Mouse (Mus musculus) brown adipose tissue, adult 24 weeks (tissue): ENCODE data around the gene Hid1. TPM values are rescaled to one million over a fixed set of nuclear protein-coding genes. Genes with fewer than 3 reads are reported as not detected.

Experiments
- H3K27ac ChIP-seq: fragments of 200-500 bp; replicated peaks from 2 replicates; pipeline ENCODE4 v1.5.1; 2012; ENCODE audit warnings: low read depth, mild to moderate bottlenecking, low read length
- H3K4me1 ChIP-seq: fragments of 200-500 bp; 2 replicates; pipeline ENCODE4 v1.6.1; 2012; ENCODE audit warnings: low read length, mixed read lengths; ENCODE audit not compliant: control insufficient read depth, insufficient read depth, insufficient read length
- H3K4me3 ChIP-seq: fragments of 200-500 bp; 2 replicates; pipeline ENCODE4 v1.5.1; 2012; ENCODE audit warnings: low read depth, mild to moderate bottlenecking, low read length, moderate library complexity; ENCODE audit not compliant: insufficient read depth
- polyA plus RNA-seq: library from polyadenylated mRNA; stranded (reverse); fragments of >200 nt; gene quantifications from 2 replicates; pipeline ENCODE4 v1.2.4, GENCODE M21; 2012; ENCODE audit not compliant: missing spikeins, insufficient read depth, insufficient read length

Gene Hid1
- polyA plus RNA-seq, 1 experiment: 0.83 TPM

- peak overlapping the region; percentile 65 for H3K4me3 ChIP-seq
- no peaks in the 10 kb centered on the region; the same call in 1 of the 2 replicates for H3K4me1 ChIP-seq
- H3K27ac ChIP-seq: no peak overlapping the region
Measured at GRCm38 (mm10) chr11:115366706-115367394, 706 bp downstream of the Hid1 start.

- Histone ChIP-seq H3K27ac (no peak overlapping the region), H3K4me1 (no peaks in the 10 kb centered on the region; the same call in 1 of the 2 replicates), H3K4me3 (peak overlapping the region; percentile 65)
Measured at GRCm38 (mm10) chr11:115366039-115366705, 1.4 kb downstream of the Hid1 start.

GRCm38 (mm10) chr11:115364136-115364535 is 3.4 kb downstream of the Hid1 start:
- Histone ChIP-seq H3K4me1 (peaks cover 2% of the 10 kb centered on the region; the same call in 1 of the 2 replicates), H3K27ac (no peak overlapping the region), H3K4me3 (no peak overlapping the region)

- H3K4me1 ChIP-seq: 0 out of 2 replicates have a peak, but pooled peaks cover 2% of the 10 kb centered on the region
- H3K27ac ChIP-seq: no peak overlapping the region
- no peak overlapping the region for H3K4me3 ChIP-seq
Measured at GRCm38 (mm10) chr11:115359726-115360125, 7.8 kb downstream of the Hid1 start.

- Histone ChIP-seq H3K4me3 (no peak overlapping the region), H3K27ac (no peak overlapping the region), H3K4me1 (0 out of 2 replicates have a peak, but pooled peaks cover 2% of the 10 kb centered on the region)
Measured at GRCm38 (mm10) chr11:115359293-115359692, 8.3 kb downstream of the Hid1 start.

GRCm38 (mm10) chr11:115358468-115358867 is 9.1 kb downstream of the Hid1 start:
- no peak overlapping the region for H3K4me3 ChIP-seq
- 0 out of 2 replicates have a peak, but pooled peaks cover 2% of the 10 kb centered on the region for H3K4me1 ChIP-seq
- H3K27ac ChIP-seq: no peak overlapping the region

GRCm38 (mm10) chr11:115354183-115354582 is 13.4 kb downstream of the Hid1 start:
- no peak overlapping the region for H3K27ac ChIP-seq
- H3K4me1 ChIP-seq: no peaks in the 10 kb centered on the region
- H3K4me3 ChIP-seq: no peak overlapping the region

GRCm38 (mm10) chr11:115353375-115353774 is 14.2 kb downstream of the Hid1 start:
- H3K27ac ChIP-seq: no peak overlapping the region
- no peaks in the 10 kb centered on the region for H3K4me1 ChIP-seq
- no peak overlapping the region for H3K4me3 ChIP-seq

- Histone ChIP-seq H3K4me3 (no peak overlapping the region), H3K4me1 (no peaks in the 10 kb centered on the region), H3K27ac (no peak overlapping the region)
Measured at GRCm38 (mm10) chr11:115349976-115350375, 17.6 kb downstream of the Hid1 start.

- Histone ChIP-seq H3K27ac (no peak overlapping the region), H3K4me1 (no peaks in the 10 kb centered on the region), H3K4me3 (no peak overlapping the region)
Measured at GRCm38 (mm10) chr11:115348681-115349248, 18.8 kb downstream of the Hid1 start.

- H3K4me1 ChIP-seq: no peaks in the 10 kb centered on the region
- H3K4me3 ChIP-seq: no peak overlapping the region
- no peak overlapping the region for H3K27ac ChIP-seq
Measured at GRCm38 (mm10) chr11:115345515-115345914, 22.0 kb downstream of the Hid1 start.

GRCm38 (mm10) chr11:115344967-115345366 is 22.6 kb downstream of the Hid1 start:
- Histone ChIP-seq H3K4me3 (no peak overlapping the region), H3K4me1 (no peaks in the 10 kb centered on the region), H3K27ac (no peak overlapping the region)

GRCm38 (mm10) chr11:115341866-115342265 is 25.7 kb downstream of the Hid1 start:
- Histone ChIP-seq H3K27ac (no peak overlapping the region), H3K4me1 (no peaks in the 10 kb centered on the region), H3K4me3 (no peak overlapping the region)

GRCm38 (mm10) chr11:115341246-115341645 is 26.3 kb downstream of the Hid1 start:
- Histone ChIP-seq H3K27ac (no peak overlapping the region), H3K4me1 (no peaks in the 10 kb centered on the region), H3K4me3 (no peak overlapping the region)

- Histone ChIP-seq H3K4me1 (peaks cover 3% of the 10 kb centered on the region; the same call in 1 of the 2 replicates), H3K27ac (no peak overlapping the region), H3K4me3 (no peak overlapping the region)
Measured at GRCm38 (mm10) chr11:115337826-115338225, 29.7 kb downstream of the Hid1 start.
